Mouse (Mus musculus): ENCODE data around the gene Ksr1.

- no peak for TF ChIP-seq POLR2A (IDR thresholded peaks at IDR 0.05; ENCODE audit: extremely low read depth, insufficient read depth, low read length)
- no peak for TF ChIP-seq CTCF (IDR thresholded peaks at IDR 0.05; ENCODE audit: low read depth, low read length)
These were observed 129.0 kb downstream of the Ksr1 start for GRCm38 (mm10) chr11:79017161-79017606.

Measured in liver, adult 2 months (tissue).